Mouse (Mus musculus) layer of hippocampus, postnatal 14 days (tissue): ENCODE results near the gene Smc3. TPM values are rescaled to one million over a fixed set of nuclear protein-coding genes. Genes with fewer than 3 reads are reported as not detected.
"Not testable (repeated sequence)": the region's sequence is repeated elsewhere in the genome, so short reads cannot be mapped to it uniquely, and the experiment has no call there.

Experiments used
- DNase-seq, 2 experiments: peaks; one replicate each; pipeline ENCODE4 v3.0.0; 2021 to 2022; ENCODE audit warnings: low spot score in 2 of 2, mixed read lengths in 1 of 2
- total RNA-seq, 2 experiments: library from RNA; stranded (reverse); gene quantifications; 2 replicates each; pipeline ENCODE4 v1.2.3; 2021

The Smc3 gene
- total RNA-seq, 2 experiments from 2014 or later = 34.8 to 37.3 TPM

- DNase-seq = no peak
These were observed 50.7 kb downstream of the Smc3 start for GRCm38 (mm10) chr19:53650921-53651320.

DNA sequence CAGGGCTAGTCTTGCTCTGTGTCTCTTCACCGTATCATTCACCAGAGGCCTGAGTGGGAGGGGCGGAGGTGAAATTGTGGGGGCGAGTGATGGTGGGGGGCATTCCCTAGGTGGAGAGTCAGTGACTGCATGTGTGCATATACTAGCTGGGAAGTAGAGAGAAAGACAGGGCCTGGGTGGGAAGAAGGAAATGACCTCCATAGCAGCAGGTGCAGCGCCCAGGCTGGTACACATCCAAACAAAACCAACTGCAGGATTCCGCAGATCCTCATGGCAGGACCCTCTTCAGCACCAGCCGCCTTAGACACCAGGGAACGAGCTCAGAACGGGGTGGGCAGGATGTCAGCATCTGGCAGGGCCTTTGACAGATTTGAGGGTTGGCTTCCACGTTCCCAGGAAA is 52.1 kb downstream of the Smc3 start:
- no peak for DNase-seq

DNA sequence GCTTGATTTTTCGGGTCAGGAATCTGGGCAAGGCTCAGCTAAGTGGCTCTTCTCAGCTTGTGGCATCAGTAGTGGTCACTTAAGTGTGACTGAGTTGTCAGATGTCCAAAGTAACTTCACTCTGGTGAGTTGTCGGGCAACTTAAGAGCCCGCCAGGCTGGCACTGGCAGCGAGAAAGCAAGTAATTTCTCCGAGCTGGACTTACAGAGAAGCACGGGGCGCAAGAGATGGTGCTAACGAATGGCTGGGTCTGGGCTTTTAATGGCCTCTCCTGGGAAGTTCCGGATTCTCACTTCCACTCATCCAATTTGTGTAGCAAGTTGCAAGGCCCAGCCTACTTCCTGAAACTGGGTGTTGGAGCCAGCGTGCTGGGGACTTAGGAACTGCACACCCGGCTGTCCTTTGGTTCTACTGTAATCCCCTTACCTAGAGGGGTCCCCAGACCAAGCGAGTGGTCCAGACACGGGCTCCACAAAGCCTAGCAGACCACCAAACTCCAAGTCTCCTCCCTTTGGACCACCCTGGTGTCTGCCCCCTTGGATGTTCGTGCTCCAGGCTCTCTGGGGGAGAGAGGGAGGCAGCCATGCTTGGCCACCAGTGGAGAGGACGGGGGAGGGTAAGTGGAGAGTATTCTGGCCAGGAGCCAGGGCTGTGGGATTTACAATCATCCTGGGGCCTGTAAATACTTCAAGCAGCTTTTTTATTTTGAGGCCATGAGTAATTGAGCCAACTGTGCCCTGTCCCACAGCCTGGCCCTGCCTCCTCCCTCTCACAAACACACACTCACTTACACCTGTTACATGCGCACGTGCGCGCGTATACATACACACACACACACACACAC is 53.6 kb downstream of the Smc3 start:
- no peak for DNase-seq

GRCm38 (mm10) chr19:53656443-53656842 is 56.2 kb downstream of the Smc3 start:
- DNase-seq = not testable (repeated sequence)

DNA sequence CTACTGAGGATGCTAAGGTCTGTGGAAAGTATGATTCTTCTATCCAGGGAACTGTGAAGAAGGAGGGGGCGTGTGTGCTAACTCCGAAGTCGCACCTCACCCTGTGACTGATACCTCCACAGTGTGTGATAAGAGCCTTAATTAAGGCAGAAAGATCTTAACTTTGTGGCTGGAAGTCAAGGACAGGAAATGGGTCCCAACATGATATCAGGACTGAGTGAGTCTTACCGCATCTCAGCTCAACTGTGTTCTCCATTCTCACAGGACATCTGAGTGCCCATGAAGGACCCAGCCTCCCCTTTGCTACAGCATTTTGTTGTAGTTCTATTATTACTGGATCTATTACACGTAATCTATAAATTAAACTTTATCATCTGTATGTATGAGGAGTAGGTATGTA is 57.2 kb downstream of the Smc3 start:
- no peak for DNase-seq

GRCm38 (mm10) chr19:53660722-53661420 is 60.7 kb downstream of the Smc3 start:
- DNase-seq = no peak

GRCm38 (mm10) chr19:53661938-53662722 is 61.9 kb downstream of the Smc3 start:
- no peak for DNase-seq

DNA sequence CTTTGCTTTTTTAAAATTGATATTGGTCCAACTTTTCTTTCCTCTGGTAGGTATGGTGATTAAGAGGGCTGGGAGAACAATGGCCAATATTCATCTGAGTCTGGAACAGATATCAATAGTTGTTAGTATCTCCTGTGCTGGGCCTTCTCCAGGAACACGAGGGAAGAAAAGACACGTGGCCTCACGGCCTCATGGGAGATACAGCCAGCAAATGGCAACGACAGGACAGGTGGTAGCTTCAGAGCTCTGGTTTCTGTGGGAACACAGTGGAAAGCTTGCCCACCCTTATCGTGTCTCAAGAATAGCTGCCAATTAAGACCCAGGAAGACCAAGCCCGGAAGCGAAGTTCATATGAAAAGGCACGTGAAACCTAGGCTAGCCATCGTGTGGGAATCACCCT is 64.6 kb downstream of the Smc3 start:
- no peak for DNase-seq

DNA sequence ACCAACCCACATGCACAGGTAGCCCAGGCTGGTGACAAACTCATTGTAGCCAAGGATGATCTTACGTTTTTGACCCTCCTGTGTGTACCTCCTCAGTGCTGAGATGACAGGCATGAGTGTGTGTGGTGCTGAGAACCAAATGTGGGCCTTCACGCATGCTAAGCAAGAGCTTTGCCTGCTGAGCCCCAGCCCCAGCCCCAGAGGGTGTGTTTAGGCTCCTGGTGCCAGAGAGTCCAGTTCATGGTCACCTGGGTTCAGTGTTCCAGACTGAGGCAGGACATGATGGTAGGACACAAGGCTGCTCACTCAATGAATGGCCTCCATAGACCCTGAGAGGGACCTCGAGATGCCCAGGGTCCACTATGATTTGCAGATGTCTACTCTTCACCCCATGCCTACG is 65.2 kb downstream of the Smc3 start:
- no peak for DNase-seq

- DNase-seq = no peak
These were observed 66.5 kb downstream of the Smc3 start for GRCm38 (mm10) chr19:53666708-53667107.

DNA sequence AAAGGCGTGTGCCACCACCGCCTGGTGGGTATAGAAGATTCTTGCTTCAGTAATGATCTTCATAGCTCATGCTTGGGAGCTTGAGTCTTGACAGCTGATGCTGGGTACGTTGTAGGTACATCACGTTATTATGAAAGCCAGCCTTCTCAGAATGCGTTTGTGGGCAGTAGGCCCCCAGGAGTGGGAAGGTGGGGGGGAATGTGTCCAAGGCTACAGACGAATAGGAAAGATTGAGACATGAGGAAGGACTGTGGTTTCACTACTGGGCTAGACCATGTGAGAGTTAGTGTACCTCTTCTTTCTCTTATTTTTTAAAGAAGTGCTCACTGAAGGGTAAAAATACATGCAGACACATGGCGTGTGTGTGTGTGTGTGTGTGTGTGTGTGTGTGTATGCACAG is 68.6 kb downstream of the Smc3 start:
- no peak for DNase-seq

GRCm38 (mm10) chr19:53670625-53671141 is 70.5 kb downstream of the Smc3 start:
- no peak for DNase-seq

DNA sequence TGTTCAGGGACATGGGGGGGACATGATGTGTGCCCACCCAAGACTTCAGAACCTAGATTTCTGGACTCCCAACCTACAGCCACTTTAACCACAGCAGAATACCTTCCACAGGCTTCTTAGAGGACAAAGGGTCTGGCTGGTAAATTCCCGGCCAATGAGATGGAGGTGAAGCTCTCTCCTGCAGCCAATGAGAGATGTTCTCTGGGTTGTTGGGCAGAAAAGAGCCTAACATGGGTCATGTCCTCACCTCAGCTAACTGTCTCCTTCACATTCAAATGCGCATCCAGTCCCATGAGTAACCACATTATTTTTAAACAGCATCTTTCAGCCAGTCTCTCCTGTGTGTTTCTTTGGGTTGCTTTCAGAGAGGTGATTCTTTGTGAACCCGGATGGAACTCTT is 71.2 kb downstream of the Smc3 start:
- no peak for DNase-seq

DNA sequence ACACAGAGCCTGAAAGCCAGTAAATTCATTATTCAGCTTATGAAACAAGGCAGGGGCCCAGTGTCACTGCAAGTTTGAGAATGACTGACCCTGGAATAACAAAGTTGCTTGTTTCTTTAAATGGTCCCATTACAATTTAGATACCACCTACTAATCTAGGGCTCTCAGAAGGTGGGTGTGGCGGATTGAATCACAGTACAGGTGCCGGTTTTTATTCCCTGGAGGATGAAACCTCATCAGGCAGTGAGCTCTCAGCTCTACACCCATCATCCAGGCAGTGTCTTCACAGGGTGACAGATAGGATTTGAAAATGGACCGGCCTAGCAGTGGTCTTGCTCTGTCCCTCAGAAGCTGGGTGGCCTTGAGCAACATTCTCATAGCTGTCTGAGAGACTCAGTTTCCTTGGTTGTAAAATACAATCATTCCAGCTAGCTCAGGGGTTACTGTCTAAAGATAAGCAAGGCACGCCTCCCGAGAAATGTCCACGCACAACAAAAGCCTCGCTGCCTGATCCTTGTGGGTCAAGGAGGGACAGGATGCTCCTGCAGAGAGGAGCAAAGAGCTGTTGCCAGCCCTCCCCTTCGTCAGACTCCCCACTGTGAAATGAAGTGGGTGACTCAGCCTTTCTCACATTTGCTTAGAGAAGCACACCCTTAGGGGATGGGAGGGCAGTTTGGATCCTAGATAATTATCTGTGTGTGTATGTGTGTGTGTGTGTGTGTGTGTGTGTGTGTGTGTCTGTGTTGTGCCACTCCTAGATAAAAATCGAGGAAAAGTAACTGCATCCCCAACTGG is 74.1 kb downstream of the Smc3 start:
- no peak for DNase-seq

- DNase-seq = no peak
These were observed 76.0 kb downstream of the Smc3 start for GRCm38 (mm10) chr19:53676228-53676627.

- DNase-seq = peak; percentile 26 to 32
These were observed 76.8 kb downstream of the Smc3 start, which contains the start of gene Rbm20 for GRCm38 (mm10) chr19:53676718-53677634. Gene Rbm20, plus strand, starts transcription at chr19:53677306.

- no peak for DNase-seq
These were observed 79.0 kb downstream of the Smc3 start for GRCm38 (mm10) chr19:53679194-53679593.

- DNase-seq = no peak
These were observed 79.8 kb downstream of the Smc3 start for GRCm38 (mm10) chr19:53679981-53680380.

DNA sequence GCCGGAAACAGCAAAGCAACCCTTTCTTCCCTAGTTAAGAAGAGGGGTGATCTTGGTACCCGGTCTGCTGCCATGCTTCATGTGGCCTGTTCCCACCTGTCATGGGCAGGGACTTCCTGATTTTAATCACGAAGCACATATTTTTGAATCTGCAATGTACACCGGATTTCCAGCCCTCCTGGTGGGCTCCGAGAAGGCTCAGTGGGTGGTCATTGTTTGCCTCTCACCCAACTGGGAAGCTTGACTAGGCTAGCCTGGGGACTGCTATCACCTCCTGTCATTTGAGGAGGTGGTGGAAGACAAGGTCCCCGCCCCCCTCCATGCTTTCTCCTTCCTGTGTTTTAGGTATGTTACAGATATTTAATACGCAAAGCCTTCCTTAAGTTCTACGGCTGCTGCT is 82.2 kb downstream of the Smc3 start:
- no peak for DNase-seq

- DNase-seq = no peak
These were observed 87.4 kb downstream of the Smc3 start for GRCm38 (mm10) chr19:53687592-53687991.
